Mouse (Mus musculus): Measurements from ENCODE around the gene Col6a5. TPM values are rescaled to one million over a fixed set of nuclear protein-coding genes. Genes with fewer than 3 reads are reported as not detected.

Col6a5 gene
- total and polyA plus RNA-seq, 3 experiments: under 0.01 TPM; not detected in 2

- Histone ChIP-seq H3K4me2 (ENCODE audit: insufficient read depth, low read depth, poor library complexity, severe bottlenecking) (no peak overlapping the region), H3K27ac (ENCODE audit: insufficient read depth, low read depth) (no peak overlapping the region), H3K79me2 (replicated peaks; ENCODE audit: control insufficient read depth, extremely low read depth, insufficient read depth, poor library complexity, severe bottlenecking) (no peaks in the 10 kb centered on the region), H3K9me3 (replicated peaks; ENCODE audit: low read length) (no peaks in the 10 kb centered on the region), H3K4me1 (ENCODE audit: control insufficient read depth in 1 of 2, insufficient read depth in 2 of 2) (no peaks in the 10 kb centered on the region), H3K27me3 (replicated peaks) (peaks cover 37% of the 10 kb centered on the region), H3K36me3 (replicated peaks in 1 of 2; ENCODE audit: control insufficient read depth in 1 of 2, insufficient read depth in 1 of 2, low read length in 1 of 2) (no peaks in the 10 kb centered on the region), H3K4me3 (replicated peaks in 1 of 3; ENCODE audit: low read depth in 2 of 3, low read length in 2 of 3, poor library complexity in 1 of 3) (no peak overlapping the region), H3K9ac (ENCODE audit: insufficient read depth, low read depth) (no peak overlapping the region)
- peak; percentile 16; the same call in 1 of the 2 replicates for TF ChIP-seq USF1 (IDR thresholded peaks at IDR 0.05; ENCODE audit: low read depth, low read length)
- no peak for TF ChIP-seq ZC3H11A (IDR thresholded peaks at IDR 0.05; ENCODE audit: low read depth, low read length)
- no peak for TF ChIP-seq TBP (conservative IDR thresholded peaks at IDR 0.05; ENCODE audit: low read depth, low read length)
- no peak for TF ChIP-seq GABPA (IDR thresholded peaks at IDR 0.05; ENCODE audit: insufficient replicate concordance, low read depth, low read length)
- no peak for TF ChIP-seq IRF4 (IDR thresholded peaks at IDR 0.05; ENCODE audit: low read depth, low read length)
- TF ChIP-seq MEF2A (IDR thresholded peaks at IDR 0.05; ENCODE audit: borderline replicate concordance, low read depth, low read length): no peak
- TF ChIP-seq BHLHE40 (IDR thresholded peaks at IDR 0.05; ENCODE audit: low read depth, low read length): peak; percentile 48
- TF ChIP-seq ZNF384 (IDR thresholded peaks at IDR 0.05; ENCODE audit: low read depth, low read length): no peak
- TF ChIP-seq MXI1 (IDR thresholded peaks at IDR 0.05; ENCODE audit: low read depth, low read length): no peak
- no peak for TF ChIP-seq CHD2 (IDR thresholded peaks at IDR 0.05; ENCODE audit: low read length)
- TF ChIP-seq MAFK (IDR thresholded peaks at IDR 0.05; ENCODE audit: insufficient replicate concordance, low read length): no peak
- no peak for TF ChIP-seq SMC3 (IDR thresholded peaks at IDR 0.05; ENCODE audit: low read depth, low read length)
- TF ChIP-seq ZMIZ1 (IDR thresholded peaks at IDR 0.05; ENCODE audit: low read depth, low read length): no peak
- dilution Hi-C loops (cut with MboI; ENCODE audit: extremely low pct_ligation_motif_present, extremely low pct_unique_long_range_greater_than_20kb, low sequenced_read_pairs) (no loop called here), in situ Hi-C loops (cut with MboI; ENCODE audit: low pct_ligation_motif_present, low pct_unique_long_range_greater_than_20kb, low sequenced_read_pairs) (no loop called here)
- no peak for DNase-seq (ENCODE audit: extremely low read depth)
Observed at GRCm38 (mm10) chr9:105880743-105881142, 79.7 kb downstream of the Col6a5 start.

- Histone ChIP-seq H3K9me3 (replicated peaks; ENCODE audit: low read length) (no peaks in the 10 kb centered on the region), H3K4me1 (ENCODE audit: control insufficient read depth in 1 of 2, insufficient read depth in 2 of 2) (no peaks in the 10 kb centered on the region), H3K27me3 (replicated peaks) (peaks cover 52% of the 10 kb centered on the region), H3K27ac (ENCODE audit: insufficient read depth, low read depth) (no peak overlapping the region), H3K36me3 (replicated peaks in 1 of 2; ENCODE audit: control insufficient read depth in 1 of 2, insufficient read depth in 1 of 2, low read length in 1 of 2) (no peaks in the 10 kb centered on the region), H3K79me2 (replicated peaks; ENCODE audit: control insufficient read depth, extremely low read depth, insufficient read depth, poor library complexity, severe bottlenecking) (no peaks in the 10 kb centered on the region), H3K9ac (ENCODE audit: insufficient read depth, low read depth) (no peak overlapping the region), H3K4me3 (replicated peaks in 1 of 3; ENCODE audit: low read depth in 2 of 3, low read length in 2 of 3, poor library complexity in 1 of 3) (no peak overlapping the region), H3K4me2 (ENCODE audit: insufficient read depth, low read depth, poor library complexity, severe bottlenecking) (no peak overlapping the region)
- in situ Hi-C loops (cut with MboI; ENCODE audit: low pct_ligation_motif_present, low pct_unique_long_range_greater_than_20kb, low sequenced_read_pairs) (no loop called here), dilution Hi-C loops (cut with MboI; ENCODE audit: extremely low pct_ligation_motif_present, extremely low pct_unique_long_range_greater_than_20kb, low sequenced_read_pairs) (no loop called here)
- TF ChIP-seq MAZ (IDR thresholded peaks at IDR 0.05; ENCODE audit: low read depth, low read length): no peak
- no peak for TF ChIP-seq CHD2 (IDR thresholded peaks at IDR 0.05; ENCODE audit: low read length)
- no peak for TF ChIP-seq HCFC1 (IDR thresholded peaks at IDR 0.05; ENCODE audit: low read depth, low read length)
- no peak for TF ChIP-seq NELFE (IDR thresholded peaks at IDR 0.05; ENCODE audit: low read depth, low read length)
- TF ChIP-seq E2F4 (IDR thresholded peaks at IDR 0.05; ENCODE audit: insufficient replicate concordance, low read depth, low read length): no peak
- DNase-seq (ENCODE audit: extremely low read depth): no peak
Observed at GRCm38 (mm10) chr9:105878365-105879108, 81.9 kb downstream of the Col6a5 start.

Measured in CH12.LX (cell line).